Mouse (Mus musculus) forebrain, embryonic 11.5 days (tissue): ENCODE data around the gene Doc2b. TPM values are rescaled to one million over a fixed set of nuclear protein-coding genes. Genes with fewer than 3 reads are reported as not detected.

Experiments
- ATAC-seq: fragments of 200-750 bp; cut with Nextera tagmentation; replicated peaks from 2 replicates; pipeline ENCODE4 v1.8.0; 2017; ENCODE audit warnings: moderate TSS enrichment; ENCODE audit not compliant: low FRiP score
- DNase-seq: peaks from one replicate; pipeline ENCODE4 v3.0.0-alpha.2; 2017; ENCODE audit warnings: low spot score
- H3K27ac ChIP-seq: fragments of 300-500 bp; sonication (generic); 2 replicates; pipeline ENCODE4 v1.5.1; 2014; ENCODE audit warnings: low read depth, low read length
- H3K27me3 ChIP-seq: fragments of 300-500 bp; sonication (generic); 2 replicates; pipeline ENCODE4 v1.6.1; 2014; ENCODE audit warnings: mild to moderate bottlenecking, low read length, mixed read lengths; ENCODE audit not compliant: control insufficient read depth, insufficient read depth
- H3K36me3 ChIP-seq: fragments of 300-500 bp; sonication (generic); 2 replicates; pipeline ENCODE4 v1.6.1; 2014; ENCODE audit warnings: mild to moderate bottlenecking, low read length, moderate library complexity, mixed read lengths; ENCODE audit not compliant: control insufficient read depth, insufficient read depth
- H3K4me1 ChIP-seq: fragments of 300-500 bp; sonication (generic); replicated peaks from 2 replicates; pipeline ENCODE4 v1.6.1; 2014; ENCODE audit warnings: low read length, mixed read lengths; ENCODE audit not compliant: control insufficient read depth, insufficient read depth
- H3K4me2 ChIP-seq: fragments of 300-500 bp; sonication (generic); 2 replicates; pipeline ENCODE4 v1.6.1; 2014; ENCODE audit warnings: low read depth, mild to moderate bottlenecking, low read length, moderate library complexity, mixed read lengths; ENCODE audit not compliant: severe bottlenecking
- H3K4me3 ChIP-seq: fragments of 300-500 bp; sonication (generic); 2 replicates; pipeline ENCODE4 v1.5.1; 2014; ENCODE audit warnings: low read depth, low read length
- H3K9ac ChIP-seq: fragments of 300-500 bp; sonication (generic); 2 replicates; pipeline ENCODE4 v1.6.1; 2014; ENCODE audit warnings: low read length
- H3K9me3 ChIP-seq: fragments of 300-500 bp; sonication (generic); 2 replicates; pipeline ENCODE4 v1.6.1; 2016; ENCODE audit warnings: low read length, mixed read lengths; ENCODE audit not compliant: control insufficient read depth
- WGBS: fragments of 180-500 bp; shearing (Covaris S2); extraction: QIAGEN DNeasy Blood & Tissue Kit; methylation state at CpG from one replicate; pipeline ENCODE4 v1.1.7; 2014; 5-methylcytosine and 5-hydroxymethylcytosine counted together
- polyA plus RNA-seq: library from polyadenylated mRNA; unstranded; fragments of >200 nt; fragmentation: Nextera tagmentation; extraction: Ambion mirVana; gene quantifications from 2 replicates; pipeline ENCODE4 v1.2.1, GENCODE M21; 2014

Gene Doc2b
- polyA plus RNA-seq, 1 experiment from 2014 or later: 0.20 TPM

- Histone ChIP-seq H3K27ac (no peak overlapping the region), H3K4me1 (no peaks in the 10 kb centered on the region), H3K9me3 (no peaks in the 10 kb centered on the region), H3K9ac (no peak overlapping the region), H3K36me3 (peaks cover 23% of the 10 kb centered on the region), H3K4me3 (no peak overlapping the region), H3K4me2 (no peak overlapping the region), H3K27me3 (no peaks in the 10 kb centered on the region)
- ATAC-seq (no peak), DNase-seq (no peak)
- WGBS: 96% methylated on average over 5 of the region's 5 CpGs
These were observed 35.1 kb downstream of the Doc2b start for GRCm38 (mm10) chr11:75760785-75761184.

- DNase-seq (no peak), ATAC-seq (no peak)
- H3K27me3 ChIP-seq: no peaks in the 10 kb centered on the region
- no peak overlapping the region for H3K9ac ChIP-seq
- H3K4me1 ChIP-seq: no peaks in the 10 kb centered on the region
- H3K36me3 ChIP-seq: peaks cover 20% of the 10 kb centered on the region
- WGBS: 97% methylated on average over 1 of the region's 1 CpGs
- no peak overlapping the region for H3K27ac ChIP-seq
- no peak overlapping the region for H3K4me3 ChIP-seq
- no peaks in the 10 kb centered on the region for H3K9me3 ChIP-seq
- H3K4me2 ChIP-seq: no peak overlapping the region
These were observed 37.3 kb downstream of the Doc2b start for GRCm38 (mm10) chr11:75758553-75758952.

- Histone ChIP-seq H3K27ac (no peak overlapping the region), H3K36me3 (peaks cover 20% of the 10 kb centered on the region), H3K9ac (no peak overlapping the region), H3K9me3 (no peaks in the 10 kb centered on the region), H3K4me1 (no peaks in the 10 kb centered on the region), H3K4me2 (no peak overlapping the region), H3K27me3 (no peaks in the 10 kb centered on the region), H3K4me3 (no peak overlapping the region)
- ATAC-seq (no peak), DNase-seq (no peak)
- WGBS: 93% methylated on average over 8 of the region's 8 CpGs
These were observed 39.2 kb downstream of the Doc2b start for GRCm38 (mm10) chr11:75756687-75757086.

- no peak overlapping the region for H3K4me2 ChIP-seq
- peaks cover under 1% of the 10 kb centered on the region; the same call in 1 of the 2 replicates for H3K36me3 ChIP-seq
- H3K4me1 ChIP-seq: no peaks in the 10 kb centered on the region
- H3K27ac ChIP-seq: no peak overlapping the region
- 88% methylated on average over 4 of the region's 4 CpGs for WGBS
- no peak overlapping the region for H3K9ac ChIP-seq
- H3K9me3 ChIP-seq: no peaks in the 10 kb centered on the region
- ATAC-seq (no peak), DNase-seq (no peak)
- H3K27me3 ChIP-seq: no peaks in the 10 kb centered on the region
- no peak overlapping the region for H3K4me3 ChIP-seq
These were observed 44.8 kb downstream of the Doc2b start for GRCm38 (mm10) chr11:75751082-75751481.

- no peak overlapping the region for H3K27ac ChIP-seq
- no peak overlapping the region for H3K4me2 ChIP-seq
- H3K9ac ChIP-seq: no peak overlapping the region
- H3K4me1 ChIP-seq: no peaks in the 10 kb centered on the region
- H3K9me3 ChIP-seq: no peaks in the 10 kb centered on the region
- no peak overlapping the region for H3K4me3 ChIP-seq
- no peak for ATAC-seq
- 84% methylated on average over 1 of the region's 1 CpGs for WGBS
- no peaks in the 10 kb centered on the region for H3K27me3 ChIP-seq
- no peaks in the 10 kb centered on the region; the same call in 1 of the 2 replicates for H3K36me3 ChIP-seq
- DNase-seq: no peak
These were observed 45.3 kb downstream of the Doc2b start for GRCm38 (mm10) chr11:75750537-75750936.

- Histone ChIP-seq H3K27ac (no peak overlapping the region), H3K9ac (no peak overlapping the region), H3K4me2 (no peak overlapping the region), H3K36me3 (no peaks in the 10 kb centered on the region; the same call in 1 of the 2 replicates), H3K4me3 (no peak overlapping the region), H3K9me3 (no peaks in the 10 kb centered on the region), H3K4me1 (no peaks in the 10 kb centered on the region), H3K27me3 (no peaks in the 10 kb centered on the region)
- WGBS: 99% methylated on average over 3 of the region's 3 CpGs
- ATAC-seq: no peak
- DNase-seq: no peak
These were observed 51.1 kb downstream of the Doc2b start for GRCm38 (mm10) chr11:75744761-75745160.

- WGBS: 93% methylated on average over 3 of the region's 3 CpGs
- Histone ChIP-seq H3K4me3 (no peak overlapping the region), H3K36me3 (no peaks in the 10 kb centered on the region; the same call in 1 of the 2 replicates), H3K9ac (no peak overlapping the region), H3K27me3 (no peaks in the 10 kb centered on the region), H3K4me1 (peaks cover 2% of the 10 kb centered on the region; the same call in 1 of the 2 replicates), H3K9me3 (no peaks in the 10 kb centered on the region), H3K27ac (no peak overlapping the region), H3K4me2 (no peak overlapping the region)
- DNase-seq: no peak
- no peak for ATAC-seq
These were observed 54.2 kb downstream of the Doc2b start for GRCm38 (mm10) chr11:75741615-75742014.

GRCm38 (mm10) chr11:75740204-75740603, 55.6 kb downstream of the Doc2b start:
- no peak overlapping the region for H3K9ac ChIP-seq
- peaks cover 5% of the 10 kb centered on the region; the same call in 1 of the 2 replicates for H3K4me1 ChIP-seq
- WGBS: 91% methylated on average over 3 of the region's 3 CpGs
- H3K36me3 ChIP-seq: no peaks in the 10 kb centered on the region; the same call in 1 of the 2 replicates
- DNase-seq: no peak
- no peak overlapping the region for H3K4me3 ChIP-seq
- H3K4me2 ChIP-seq: no peak overlapping the region
- no peak for ATAC-seq
- no peaks in the 10 kb centered on the region for H3K27me3 ChIP-seq
- no peaks in the 10 kb centered on the region for H3K9me3 ChIP-seq
- no peak overlapping the region for H3K27ac ChIP-seq

GRCm38 (mm10) chr11:75738477-75738821, 57.4 kb downstream of the Doc2b start:
- no peak overlapping the region for H3K27ac ChIP-seq
- H3K4me2 ChIP-seq: no peak overlapping the region
- DNase-seq (no peak), ATAC-seq (no peak)
- no peak overlapping the region for H3K9ac ChIP-seq
- no peaks in the 10 kb centered on the region for H3K9me3 ChIP-seq
- H3K4me1 ChIP-seq: peaks cover 10% of the 10 kb centered on the region; the same call in 1 of the 2 replicates
- H3K4me3 ChIP-seq: no peak overlapping the region
- WGBS: 94% methylated on average over 7 of the region's 7 CpGs
- no peaks in the 10 kb centered on the region; the same call in 1 of the 2 replicates for H3K36me3 ChIP-seq
- H3K27me3 ChIP-seq: no peaks in the 10 kb centered on the region
